Mouse (Mus musculus): ENCODE measurements around the gene Abi2. TPM values are rescaled to one million over a fixed set of nuclear protein-coding genes. Genes with fewer than 3 reads are reported as not detected.

The Abi2 gene
- polyA plus RNA-seq, 1 experiment = 117 TPM

DNA sequence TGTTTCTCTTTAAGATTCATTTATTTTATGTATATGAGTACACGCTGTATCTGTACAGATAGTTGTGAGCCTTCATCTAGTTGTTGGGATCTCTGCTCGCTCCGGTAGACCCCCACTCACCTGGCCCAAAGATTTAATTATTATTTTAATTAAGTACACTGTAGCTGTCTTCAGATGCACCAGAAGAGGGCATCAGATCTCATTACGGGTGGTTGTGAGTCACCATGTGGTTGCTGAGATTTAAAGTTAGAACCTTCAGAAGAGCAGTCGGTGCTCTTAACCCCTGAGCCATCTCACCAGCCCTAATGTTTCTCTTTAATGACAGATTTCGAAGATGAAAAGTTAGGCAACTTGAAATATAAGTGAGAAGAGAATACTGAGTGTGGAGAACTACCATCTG is 120.7 kb downstream of the Abi2 start:
- TF ChIP-seq POLR2A (IDR thresholded peaks at IDR 0.05; ENCODE audit: extremely low read depth, insufficient read depth, low read length) (no peak), CTCF (IDR thresholded peaks at IDR 0.05; ENCODE audit: extremely low read depth, insufficient read depth, low read length) (no peak)
- Histone ChIP-seq H3K27ac (ENCODE audit: insufficient read depth, low read length) (no peak overlapping the region), H3K4me3 (ENCODE audit: insufficient read depth, low read length) (no peak overlapping the region), H3K4me1 (ENCODE audit: control insufficient read depth, insufficient read depth, low read length) (no peaks in the 10 kb centered on the region)

DNA sequence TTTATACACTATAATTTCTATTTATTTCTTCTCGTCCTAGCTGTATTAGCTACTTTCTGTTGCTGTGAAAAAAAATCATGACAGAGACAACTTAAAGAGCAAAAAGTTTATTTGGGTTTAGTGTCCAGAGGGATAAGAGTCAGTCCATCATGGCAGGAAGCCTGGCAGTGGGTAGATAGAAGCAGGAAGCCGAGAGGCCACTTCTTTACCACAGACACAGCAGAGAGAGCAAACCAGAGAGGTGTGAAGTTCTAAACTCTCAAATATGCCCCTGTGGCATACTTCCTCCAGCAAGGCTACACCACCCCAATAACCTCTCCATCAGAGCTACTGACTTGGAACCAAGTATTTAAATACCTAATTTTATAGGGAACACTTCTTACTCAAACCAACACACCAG is 121.2 kb downstream of the Abi2 start:
- Histone ChIP-seq H3K4me1 (ENCODE audit: control insufficient read depth, insufficient read depth, low read length) (no peaks in the 10 kb centered on the region), H3K27ac (ENCODE audit: insufficient read depth, low read length) (no peak overlapping the region)
- TF ChIP-seq CTCF (IDR thresholded peaks at IDR 0.05; ENCODE audit: extremely low read depth, insufficient read depth, low read length) (no peak), POLR2A (IDR thresholded peaks at IDR 0.05; ENCODE audit: extremely low read depth, insufficient read depth, low read length) (no peak)

More for the DNA sequence above, 121.2 kb downstream of the Abi2 start:
- H3K4me3 ChIP-seq (ENCODE audit: insufficient read depth, low read length) = no peak overlapping the region

Other genes with a start within 250 kb of the Abi2 start
- 5.9 and 6.7 TPM in 2 replicates for gene Nbeal1, start 229.0 kb upstream of the Abi2 start, polyA plus RNA-seq (2012; rRNA removed)
- gene Cyp20a1, start 66.3 kb upstream of the Abi2 start, polyA plus RNA-seq (2012; rRNA removed) = 13.6 and 14.2 TPM in 2 replicates
- 18.3 and 18.5 TPM in 2 replicates for gene Raph1, start 157.5 kb downstream of the Abi2 start, polyA plus RNA-seq (2012; rRNA removed)